Mouse (Mus musculus) bone marrow, adult 2 months (tissue): Measurements from ENCODE around the gene Fam173b. TPM values are rescaled to one million over a fixed set of nuclear protein-coding genes. Genes with fewer than 3 reads are reported as not detected.

ENCODE experiments used
- H3K27ac ChIP-seq: fragments of 200-500 bp; 2 replicates; pipeline ENCODE4 v1.5.1; 2012; ENCODE audit warnings: low read depth, mild to moderate bottlenecking, control low read depth, inconsistent platforms, low read length; ENCODE audit not compliant: control insufficient read depth, poor library complexity, insufficient read depth
- H3K4me1 ChIP-seq: fragments of 200-500 bp; 2 replicates; pipeline ENCODE4 v1.6.1; 2011; ENCODE audit warnings: low read length; ENCODE audit not compliant: control insufficient read depth, insufficient read depth
- H3K4me3 ChIP-seq: fragments of 200-500 bp; replicated peaks from 2 replicates; pipeline ENCODE3; 2011; ENCODE audit warnings: mild to moderate bottlenecking, low read depth, low read length, control low read depth; ENCODE audit not compliant: control insufficient read depth
- CTCF ChIP-seq: fragments of 200-500 bp; IDR thresholded peaks from 2 replicates; pipeline ENCODE4 v1.5.1; 2011; ENCODE audit warnings: low read length, control low read depth; ENCODE audit not compliant: control insufficient read depth, insufficient read depth
- POLR2A ChIP-seq: fragments of 200-500 bp; IDR thresholded peaks from 2 replicates; pipeline ENCODE4 v1.6.1; 2011; ENCODE audit warnings: low read depth, mild to moderate bottlenecking, control low read depth, low read length, borderline replicate concordance; ENCODE audit not compliant: control insufficient read depth
- WGBS: fragments of 180-500 bp; shearing (Covaris S2); methylation state at CpG from one replicate; pipeline ENCODE4 v1.1.7; 2018; 5-methylcytosine and 5-hydroxymethylcytosine counted together
- polyA plus RNA-seq: library from polyadenylated mRNA; stranded (reverse); fragments of >200 nt; gene quantifications from 2 replicates; pipeline ENCODE4 v1.2.4, GENCODE M21; 2011; ENCODE audit warnings: low replicate concordance; ENCODE audit not compliant: missing spikeins, insufficient read depth, insufficient read length

The Fam173b gene
- polyA plus RNA-seq, 1 experiment, result 17.7 TPM

GRCm38 (mm10) chr15:31660133-31660795, 58.6 kb downstream of the Fam173b start:
- no peak overlapping the region for H3K4me3 ChIP-seq
- H3K4me1 ChIP-seq, result no peaks in the 10 kb centered on the region
- TF ChIP-seq CTCF, result no peak
- WGBS, result 72% methylated on average over 5 of the region's 5 CpGs
- no peak overlapping the region for H3K27ac ChIP-seq

GRCm38 (mm10) chr15:31660844-31661243, 59.2 kb downstream of the Fam173b start:
- H3K27ac ChIP-seq, result no peak overlapping the region
- TF ChIP-seq CTCF (no peak), POLR2A (no peak)
- no peak overlapping the region for H3K4me3 ChIP-seq
- no peaks in the 10 kb centered on the region for H3K4me1 ChIP-seq
- WGBS, result 78% methylated on average over 9 of the region's 9 CpGs

- H3K4me3 ChIP-seq, result no peak overlapping the region
- WGBS, result 83% methylated on average over 4 of the region's 4 CpGs
- no peaks in the 10 kb centered on the region for H3K4me1 ChIP-seq
- no peak overlapping the region for H3K27ac ChIP-seq
- TF ChIP-seq CTCF, result no peak
- TF ChIP-seq POLR2A, result no peak
Observed at GRCm38 (mm10) chr15:31661802-31662201, 60.1 kb downstream of the Fam173b start.

- Histone ChIP-seq H3K27ac (no peak overlapping the region), H3K4me1 (no peaks in the 10 kb centered on the region), H3K4me3 (no peak overlapping the region)
- TF ChIP-seq CTCF (no peak), POLR2A (no peak)
- 63% methylated on average over 3 of the region's 3 CpGs for WGBS
Observed at GRCm38 (mm10) chr15:31663074-31663473, 61.4 kb downstream of the Fam173b start.

Other genes with a start within 250 kb of the Fam173b start
- 1.2 and 3.9 TPM in 2 replicates for gene Ankrd33b, start 234.1 kb upstream of the Fam173b start, polyA plus RNA-seq
- not detected in 2 replicates for gene Ropn1l, start 148.1 kb upstream of the Fam173b start, polyA plus RNA-seq
- 14.9 and 20.9 TPM in 2 replicates for gene March6, start 70.8 kb upstream of the Fam173b start, polyA plus RNA-seq
- 10.0 and 10.2 TPM in 2 replicates for gene Cmbl, start 36.5 kb upstream of the Fam173b start, polyA plus RNA-seq
- gene Cct5, start within 50 bp of the Fam173b start, polyA plus RNA-seq, result 104 and 152 TPM in 2 replicates